Mouse (Mus musculus) MEL (cell line): ENCODE measurements at regions not wholly inside any gene's neighbourhood (a gene's known extent, or its start where the extent isn't known, plus 50 kb on each side); places are given as distances from the start of the nearest gene placed in this dataset.

Experiments
- DNase-seq: peaks from one replicate; pipeline ENCODE4 v3.0.0; 2011; ENCODE audit warnings: low read depth, low spot score
- H3K27ac ChIP-seq: 2 replicates; pipeline ENCODE4 v1.5.1; 2012; ENCODE audit warnings: low read depth, mild to moderate bottlenecking, control low read depth, low read length, moderate library complexity; ENCODE audit not compliant: control insufficient read depth
- H3K27me3 ChIP-seq, 2 experiments: fragments of 150-350 bp in 1 of 2; sonication (generic) in 1 of 2; 2 replicates each; pipeline ENCODE4 v1.6.1; 2012; ENCODE audit warnings: low read length in 2 of 2, mild to moderate bottlenecking in 2 of 2, improper control_type of control experiment in 1 of 2, moderate library complexity in 1 of 2; ENCODE audit not compliant: insufficient read depth in 2 of 2, control insufficient read depth in 1 of 2
- H3K36me3 ChIP-seq, 2 experiments: 2 replicates each; pipeline ENCODE4 v1.6.1; 2012 to 2014; ENCODE audit warnings: low read length in 2 of 2, improper control_type of control experiment in 1 of 2, inconsistent platforms in 1 of 2, mild to moderate bottlenecking in 1 of 2; ENCODE audit not compliant: insufficient read depth in 2 of 2, control insufficient read depth in 1 of 2
- H3K4me1 ChIP-seq, 2 experiments: fragments of 150-350 bp in 1 of 2; sonication (generic) in 1 of 2; 2 replicates each; pipeline ENCODE4 v1.6.1; 2012; ENCODE audit warnings: low read length in 2 of 2, improper control_type of control experiment in 1 of 2, mild to moderate bottlenecking in 1 of 2; ENCODE audit not compliant: insufficient read depth in 2 of 2, control insufficient read depth in 1 of 2
- H3K4me3 ChIP-seq, 2 experiments: fragments of 150-350 bp in 1 of 2; sonication (generic) in 1 of 2; 2 replicates each; pipeline ENCODE4 v1.5.1; 2012; ENCODE audit warnings: low read depth in 2 of 2, low read length in 2 of 2, mild to moderate bottlenecking in 2 of 2, moderate library complexity in 2 of 2, control low read depth in 1 of 2, improper control_type of control experiment in 1 of 2; ENCODE audit not compliant: control insufficient read depth in 1 of 2, insufficient read depth in 1 of 2
- H3K79me2 ChIP-seq: 2 replicates; pipeline ENCODE4 v1.6.1; 2012; ENCODE audit warnings: mild to moderate bottlenecking, low read length, moderate library complexity; ENCODE audit not compliant: control insufficient read depth, poor library complexity, insufficient read depth
- H3K9ac ChIP-seq: 2 replicates; pipeline ENCODE4 v1.6.1; 2012; ENCODE audit warnings: low read depth, mild to moderate bottlenecking, control low read depth, low read length, moderate library complexity; ENCODE audit not compliant: control insufficient read depth, poor library complexity, severe bottlenecking
- H3K9me3 ChIP-seq: fragments of 150-350 bp; sonication (generic); replicated peaks from 2 replicates; pipeline ENCODE4 v1.6.1; 2012; ENCODE audit warnings: mild to moderate bottlenecking, low read length, improper control_type of control experiment, moderate library complexity; ENCODE audit not compliant: insufficient read depth
- CHD2 ChIP-seq: IDR thresholded peaks from 2 replicates; pipeline ENCODE4 v1.6.1; 2011; ENCODE audit warnings: low read length, improper control_type of control experiment
- CTCF ChIP-seq, 3 experiments: IDR thresholded peaks in 2 of 3; conservative IDR thresholded peaks in 1 of 3; 2 replicates each; pipeline ENCODE4 v1.5.1; 2011 to 2012; ENCODE audit warnings: low read length in 3 of 3, low read depth in 2 of 3, mild to moderate bottlenecking in 2 of 3, improper control_type of control experiment in 1 of 3, inconsistent platforms in 1 of 3, mixed read lengths in 1 of 3, moderate library complexity in 1 of 3; ENCODE audit not compliant: control insufficient read depth in 1 of 3, insufficient read depth in 1 of 3, poor library complexity in 1 of 3, severe bottlenecking in 1 of 3
- E2F4 ChIP-seq: IDR thresholded peaks from 2 replicates; pipeline ENCODE4 v1.6.1; 2011; ENCODE audit warnings: low read depth, low read length, improper control_type of control experiment, borderline replicate concordance
- ELF1 ChIP-seq: IDR thresholded peaks from 2 replicates; pipeline ENCODE4 v1.6.1; 2014; ENCODE audit warnings: low read depth, mild to moderate bottlenecking, inconsistent platforms, low read length, improper control_type of control experiment, moderate library complexity
- EP300 ChIP-seq, 2 experiments: IDR thresholded peaks; 2 replicates each; pipeline ENCODE4 v1.6.1; 2011; ENCODE audit warnings: improper control_type of control experiment in 2 of 2, low read length in 2 of 2, low read depth in 1 of 2, mild to moderate bottlenecking in 1 of 2
- ETS1 ChIP-seq: IDR thresholded peaks from 2 replicates; pipeline ENCODE4 v1.6.1; 2012; ENCODE audit warnings: low read depth, mild to moderate bottlenecking, inconsistent platforms, low read length, improper control_type of control experiment, moderate library complexity
- GATA1 ChIP-seq: IDR thresholded peaks from 2 replicates; pipeline ENCODE4 v1.6.1; 2011; ENCODE audit warnings: low read depth, low read length, improper control_type of control experiment
- HCFC1 ChIP-seq: IDR thresholded peaks from 2 replicates; pipeline ENCODE4 v1.6.1; 2012; ENCODE audit warnings: low read depth, mild to moderate bottlenecking, inconsistent platforms, low read length, improper control_type of control experiment, moderate library complexity
- JUND ChIP-seq: IDR thresholded peaks from 2 replicates; pipeline ENCODE4 v1.6.1; 2011; ENCODE audit warnings: low read depth, mild to moderate bottlenecking, improper control_type of control experiment, low read length
- KAT2A ChIP-seq: conservative IDR thresholded peaks from 2 replicates; pipeline ENCODE4 v1.6.1; 2012; ENCODE audit warnings: low read depth, low read length, improper control_type of control experiment, inconsistent platforms
- MAX ChIP-seq: IDR thresholded peaks from 2 replicates; pipeline ENCODE4 v1.6.1; 2011; ENCODE audit warnings: low read length, improper control_type of control experiment
- MEF2A ChIP-seq: IDR thresholded peaks from 2 replicates; pipeline ENCODE4 v1.6.1; 2014; ENCODE audit warnings: low read depth, mild to moderate bottlenecking, inconsistent platforms, low read length, improper control_type of control experiment; ENCODE audit not compliant: poor library complexity, insufficient replicate concordance, severe bottlenecking; ENCODE audit errors: extremely low read depth
- MYB ChIP-seq: IDR thresholded peaks from 2 replicates; pipeline ENCODE4 v1.6.1; 2011; ENCODE audit warnings: mild to moderate bottlenecking, low read depth, low read length, improper control_type of control experiment
- MYC ChIP-seq: IDR thresholded peaks from 2 replicates; pipeline ENCODE4 v1.6.1; 2011; ENCODE audit warnings: low read depth, mild to moderate bottlenecking, low read length, improper control_type of control experiment, moderate library complexity
- NELFE ChIP-seq: IDR thresholded peaks from 2 replicates; pipeline ENCODE4 v1.6.1; 2011; ENCODE audit warnings: low read depth, low read length, improper control_type of control experiment
- NRF1 ChIP-seq: IDR thresholded peaks from 2 replicates; pipeline ENCODE4 v1.6.1; 2014; ENCODE audit warnings: low read depth, mild to moderate bottlenecking, inconsistent platforms, low read length, improper control_type of control experiment, moderate library complexity; ENCODE audit not compliant: poor library complexity, insufficient read depth, severe bottlenecking
- POLR2A ChIP-seq, 2 experiments: IDR thresholded peaks; 2 replicates each; pipeline ENCODE4 v1.6.1; 2011 to 2012; ENCODE audit warnings: low read length in 2 of 2, mild to moderate bottlenecking in 2 of 2, control low read depth in 1 of 2, improper control_type of control experiment in 1 of 2, low read depth in 1 of 2, moderate library complexity in 1 of 2; ENCODE audit not compliant: control insufficient read depth in 1 of 2, insufficient read depth in 1 of 2, poor library complexity in 1 of 2
- POLR2AphosphoS5 ChIP-seq: IDR thresholded peaks from 2 replicates; pipeline ENCODE4 v1.6.1; 2012; ENCODE audit warnings: low read depth, borderline replicate concordance, mild to moderate bottlenecking, inconsistent platforms, low read length, moderate library complexity, mixed read lengths
- SIN3A ChIP-seq: IDR thresholded peaks from 2 replicates; pipeline ENCODE4 v1.6.1; 2012; ENCODE audit warnings: low read length, improper control_type of control experiment, inconsistent platforms
- SMC3 ChIP-seq: IDR thresholded peaks from 2 replicates; pipeline ENCODE4 v1.6.1; 2011; ENCODE audit warnings: low read depth, low read length, improper control_type of control experiment
- TAL1 ChIP-seq: IDR thresholded peaks from 2 replicates; pipeline ENCODE4 v1.6.1; 2012; ENCODE audit warnings: mild to moderate bottlenecking, inconsistent platforms, low read length, moderate library complexity, mixed read lengths
- TCF12 ChIP-seq: IDR thresholded peaks from 2 replicates; pipeline ENCODE4 v1.6.1; 2014; ENCODE audit warnings: low read depth, mild to moderate bottlenecking, inconsistent platforms, low read length, improper control_type of control experiment, moderate library complexity
- UBTF ChIP-seq: IDR thresholded peaks from 2 replicates; pipeline ENCODE4 v1.6.1; 2012; ENCODE audit warnings: low read depth, mild to moderate bottlenecking, inconsistent platforms, low read length, improper control_type of control experiment, moderate library complexity, borderline replicate concordance; ENCODE audit not compliant: insufficient read depth
- USF1 ChIP-seq: IDR thresholded peaks from 2 replicates; pipeline ENCODE4 v1.6.1; 2014; ENCODE audit warnings: low read depth, mild to moderate bottlenecking, inconsistent platforms, low read length, improper control_type of control experiment, moderate library complexity
- USF2 ChIP-seq, 2 experiments: IDR thresholded peaks; 2 replicates each; pipeline ENCODE4 v1.6.1; 2011 to 2012; ENCODE audit warnings: improper control_type of control experiment in 2 of 2, low read length in 2 of 2, borderline replicate concordance in 1 of 2, inconsistent platforms in 1 of 2, low read depth in 1 of 2, mild to moderate bottlenecking in 1 of 2; ENCODE audit not compliant: insufficient read depth in 1 of 2
- ZKSCAN1 ChIP-seq: IDR thresholded peaks from 2 replicates; pipeline ENCODE4 v1.6.1; 2012; ENCODE audit warnings: low read depth, mild to moderate bottlenecking, inconsistent platforms, low read length, improper control_type of control experiment, moderate library complexity

DNA sequence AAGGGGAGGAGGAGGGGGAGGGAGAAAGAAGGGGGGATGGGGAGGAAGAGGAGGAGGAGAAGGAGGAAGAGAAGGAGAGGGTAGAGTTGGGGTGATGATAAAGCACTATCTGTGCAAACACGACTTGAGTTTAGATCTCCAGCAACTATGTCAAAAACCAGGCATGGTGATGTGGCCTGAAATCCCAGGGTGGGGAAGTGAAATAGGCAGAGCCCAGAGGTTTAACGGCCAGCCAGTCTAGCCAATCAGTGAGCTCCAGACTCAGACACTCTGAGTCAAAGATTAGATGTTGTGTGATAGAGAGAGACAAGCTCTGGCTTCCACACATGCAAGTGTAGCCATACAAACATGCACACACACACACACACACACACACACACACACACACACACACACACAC lies 167.1 kb upstream of the A530016L24Rik start (continued):
- no peak for TF ChIP-seq POLR2AphosphoS5

DNA sequence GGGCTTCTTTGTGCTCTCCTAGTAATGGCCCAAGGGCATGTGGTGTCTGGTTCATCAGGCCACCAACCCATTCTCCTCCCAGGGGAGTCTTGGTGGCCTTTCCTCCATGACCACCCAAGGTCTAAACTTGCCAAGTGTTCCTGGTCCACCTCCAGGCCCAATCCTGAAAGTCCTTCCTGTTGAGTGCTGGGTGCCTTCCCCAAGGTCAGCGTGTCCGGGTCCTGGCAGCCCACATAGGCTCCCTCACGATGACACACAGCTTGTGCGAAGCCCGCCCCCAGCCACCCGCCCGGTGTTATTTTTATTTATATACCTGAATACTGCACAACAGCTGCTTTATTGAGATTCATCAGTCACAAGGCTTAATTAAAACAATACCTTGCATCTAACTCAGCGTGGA lies 161.8 kb upstream of the A530016L24Rik start:
- H3K36me3 ChIP-seq, result peaks cover 0 to 2% of the 10 kb centered on the region in 2 experiments; a peak in 2 of 4 replicates
- no peak overlapping the region for H3K4me3 ChIP-seq
- H3K4me1 ChIP-seq, result peaks cover 4 to 23% of the 10 kb centered on the region in 2 experiments
- no peak for TF ChIP-seq GATA1
- no peak for TF ChIP-seq HCFC1
- TF ChIP-seq ZKSCAN1, result no peak
- TF ChIP-seq CHD2, result no peak
- no peak for TF ChIP-seq JUND
- TF ChIP-seq SMC3, result no peak
- no peak for TF ChIP-seq MYC
- TF ChIP-seq USF1, result no peak
- no peak for TF ChIP-seq ELF1
- TF ChIP-seq TAL1, result no peak
- no peak for TF ChIP-seq NELFE
- TF ChIP-seq POLR2A (IDR thresholded peaks at IDR 0.05; ENCODE audit: control insufficient read depth in 1 of 2, insufficient read depth in 1 of 2, low read depth in 1 of 2, low read length in 2 of 2, poor library complexity in 1 of 2), result no peak
- TF ChIP-seq MEF2A, result no peak
- no peak for TF ChIP-seq KAT2A
- no peak for TF ChIP-seq MAX
- TF ChIP-seq E2F4, result no peak
- peaks cover 2% of the 10 kb centered on the region; the same call in 1 of the 2 replicates for H3K9me3 ChIP-seq
- no peaks in the 10 kb centered on the region for H3K27me3 ChIP-seq
- DNase-seq, result no peak
- H3K9ac ChIP-seq, result no peak overlapping the region
- H3K79me2 ChIP-seq, result no peaks in the 10 kb centered on the region
- H3K27ac ChIP-seq, result no peak overlapping the region

DNA sequence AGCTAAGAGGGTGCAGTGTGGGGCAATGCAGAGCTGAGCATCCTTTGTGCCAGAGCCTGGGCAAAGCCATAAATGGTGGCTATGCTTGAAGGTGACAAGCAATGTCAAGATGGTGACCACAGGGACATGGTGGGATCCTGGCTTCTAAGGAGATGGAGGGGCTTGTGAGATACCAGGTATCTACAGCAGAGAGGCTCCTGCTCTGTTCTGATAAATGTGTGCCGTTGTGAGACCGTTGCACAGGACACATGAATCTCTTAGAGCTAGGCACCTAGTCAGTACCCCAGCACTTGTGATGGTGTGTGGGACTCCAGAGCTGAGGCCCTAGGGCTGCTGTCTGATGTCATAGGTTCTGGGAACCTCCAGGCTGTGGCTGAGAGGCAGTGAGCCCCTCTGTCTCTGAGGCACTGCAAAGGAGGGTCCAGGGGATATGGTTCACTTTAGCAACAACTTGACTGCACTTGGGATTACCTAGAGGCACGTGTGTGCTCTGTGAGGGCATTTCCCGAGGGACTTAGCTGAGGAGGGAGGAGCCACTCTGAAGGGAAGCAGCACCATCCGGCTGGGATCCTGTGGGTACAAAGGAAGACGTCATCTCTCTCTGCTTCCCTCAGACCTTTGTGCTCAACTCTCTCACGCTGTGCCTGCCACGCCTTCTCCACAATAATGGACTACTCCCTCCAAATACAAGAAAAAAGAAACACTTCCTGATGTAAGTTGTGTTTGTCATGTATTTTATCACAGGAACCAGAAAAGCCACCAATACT lies 160.3 kb upstream of the A530016L24Rik start:
- Histone ChIP-seq H3K9ac (no peak overlapping the region), H3K4me1 (peaks cover 2 to 20% of the 10 kb centered on the region in 2 experiments; a peak in 3 of 4 replicates), H3K79me2 (no peaks in the 10 kb centered on the region), H3K36me3 (peaks cover 0 to 2% of the 10 kb centered on the region in 2 experiments; a peak in 1 of 4 replicates), H3K27ac (no peak overlapping the region), H3K4me3 (no peak overlapping the region; a peak in 1 of 4 replicates)
- peak; percentile 37 for TF ChIP-seq TAL1
- TF ChIP-seq UBTF, result no peak
- peak; percentile 86 for TF ChIP-seq MYB
- TF ChIP-seq TCF12, result peak; percentile 90
- TF ChIP-seq EP300 (IDR thresholded peaks at IDR 0.05; ENCODE audit: low read depth in 1 of 2, low read length in 2 of 2), result peak; percentile 53 to 88
- TF ChIP-seq CTCF (IDR thresholded peaks at IDR 0.05 in 2 of 3, conservative IDR thresholded peaks at IDR 0.05 in 1 of 3; ENCODE audit: control insufficient read depth in 1 of 3, insufficient read depth in 1 of 3, low read depth in 2 of 3, low read length in 3 of 3, poor library complexity in 1 of 3, severe bottlenecking in 1 of 3), result no peak
- no peak for TF ChIP-seq USF2 (IDR thresholded peaks at IDR 0.05; ENCODE audit: borderline replicate concordance in 1 of 2, insufficient read depth in 1 of 2, low read depth in 1 of 2, low read length in 2 of 2)
- no peak for TF ChIP-seq JUND
- no peak for TF ChIP-seq SIN3A
- no peak for TF ChIP-seq KAT2A
- peak; percentile 50 for TF ChIP-seq GATA1
- peak; percentile 34; the same call in 1 of the 2 replicates for TF ChIP-seq ETS1
- TF ChIP-seq E2F4, result no peak
- TF ChIP-seq NRF1, result no peak
- TF ChIP-seq, all 39 proteins: peak for 6
- Histone ChIP-seq H3K27me3 (no peaks in the 10 kb centered on the region), H3K9me3 (no peaks in the 10 kb centered on the region; the same call in 1 of the 2 replicates)
- DNase-seq, result peak; percentile 44
